Mouse (Mus musculus) cerebellum, postnatal 14 days (tissue): ENCODE data around the gene D630039A03Rik.

ENCODE experiments used
- DNase-seq, 2 experiments: peaks; one replicate each; pipeline ENCODE4 v3.0.0; 2021; ENCODE audit warnings: mixed read lengths in 2 of 2

D630039A03Rik gene

GRCm38 (mm10) chr4:57916201-57916661 lies at the start of gene D630039A03Rik:
Gene D630039A03Rik, minus strand, starts transcription at chr4:57916297.
- DNase-seq = peak; percentile 77 to 82

DNA sequence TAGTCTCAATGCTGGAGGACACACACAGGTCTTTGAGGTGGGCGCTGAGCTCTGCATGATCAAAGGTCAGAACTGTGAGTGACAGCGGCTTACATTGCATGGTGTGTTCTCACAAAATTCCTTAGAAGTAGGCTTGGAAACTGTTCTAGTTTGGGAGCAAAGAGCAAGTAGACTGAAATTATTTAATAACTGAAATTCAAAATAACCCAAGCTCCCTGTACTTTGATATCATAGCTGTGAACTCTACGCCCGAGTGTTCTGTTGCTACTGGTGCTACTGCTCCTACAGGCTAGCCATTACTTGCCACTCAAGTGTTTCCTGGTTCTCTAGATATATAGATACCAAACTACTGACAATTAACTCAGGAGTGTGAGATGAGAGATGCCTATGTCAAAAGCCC lies 49.4 kb upstream of the D630039A03Rik start:
- DNase-seq = no peak

- no peak for DNase-seq
Observed at GRCm38 (mm10) chr4:57964143-57964542, 48.0 kb upstream of the D630039A03Rik start.

- DNase-seq = no peak
Observed at GRCm38 (mm10) chr4:57959056-57959455, 43.0 kb upstream of the D630039A03Rik start.

DNA sequence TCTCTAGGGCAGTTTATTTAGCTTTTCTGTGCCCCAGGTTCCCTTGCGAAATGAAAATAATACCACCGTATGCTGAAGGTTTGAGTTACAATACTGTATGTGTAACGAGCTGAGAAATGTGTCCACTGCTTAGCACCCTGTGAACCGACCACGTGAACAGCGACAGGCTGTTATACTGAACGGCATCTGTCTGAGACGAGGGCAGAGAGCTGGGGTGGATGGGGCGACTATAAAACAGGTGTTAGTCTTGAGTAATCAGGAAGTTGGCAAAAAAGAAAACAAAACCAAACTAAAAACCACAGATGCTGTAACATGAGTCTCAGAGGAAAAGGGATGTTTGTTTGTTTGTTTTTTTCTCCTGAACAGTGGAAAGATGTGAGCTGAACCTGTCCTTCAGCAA lies 42.0 kb upstream of the D630039A03Rik start:
- no peak for DNase-seq

DNA sequence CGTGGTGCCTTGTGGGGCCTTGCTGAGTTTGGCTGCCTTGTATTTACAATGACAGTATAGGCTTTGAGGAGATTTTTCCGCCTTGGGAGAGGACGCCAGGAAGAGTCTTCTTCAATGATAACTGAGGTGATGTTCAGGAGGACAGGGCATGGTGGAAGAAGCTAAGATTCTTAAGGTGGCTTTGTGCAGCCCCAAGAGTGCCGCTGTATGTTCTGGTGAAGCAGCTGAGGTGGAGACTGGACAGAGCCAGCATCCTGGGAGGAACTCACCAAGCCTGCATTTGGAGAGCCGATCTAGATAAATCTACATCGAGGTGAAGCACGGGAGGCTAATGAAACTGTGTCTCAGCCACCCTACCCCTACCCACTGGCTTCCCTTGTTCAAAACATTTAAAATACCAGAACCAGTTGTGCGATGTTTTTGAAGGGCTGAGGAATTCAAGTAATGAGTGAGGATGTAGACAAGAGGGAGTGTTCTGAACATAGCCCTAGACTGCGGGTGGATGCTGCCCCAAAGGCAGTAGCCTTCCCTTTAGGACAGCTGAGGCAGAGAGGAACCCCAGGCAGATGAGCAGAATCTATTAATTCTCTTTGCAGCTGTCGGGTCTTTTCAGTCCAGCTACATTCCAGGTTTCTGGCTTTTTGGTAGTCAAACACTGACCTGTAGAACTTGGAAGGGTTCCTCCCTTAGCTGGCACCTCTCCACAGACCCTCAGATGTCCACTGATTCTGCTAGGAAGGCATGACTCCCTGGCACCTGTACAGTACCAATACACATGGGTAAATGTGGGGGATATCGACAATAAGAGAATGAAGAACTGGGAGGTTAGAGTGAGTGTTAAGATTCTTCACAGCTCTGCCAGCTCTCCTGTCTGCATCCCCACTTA lies 41.3 kb upstream of the D630039A03Rik start:
- peak; percentile 45 to 54 for DNase-seq

DNA sequence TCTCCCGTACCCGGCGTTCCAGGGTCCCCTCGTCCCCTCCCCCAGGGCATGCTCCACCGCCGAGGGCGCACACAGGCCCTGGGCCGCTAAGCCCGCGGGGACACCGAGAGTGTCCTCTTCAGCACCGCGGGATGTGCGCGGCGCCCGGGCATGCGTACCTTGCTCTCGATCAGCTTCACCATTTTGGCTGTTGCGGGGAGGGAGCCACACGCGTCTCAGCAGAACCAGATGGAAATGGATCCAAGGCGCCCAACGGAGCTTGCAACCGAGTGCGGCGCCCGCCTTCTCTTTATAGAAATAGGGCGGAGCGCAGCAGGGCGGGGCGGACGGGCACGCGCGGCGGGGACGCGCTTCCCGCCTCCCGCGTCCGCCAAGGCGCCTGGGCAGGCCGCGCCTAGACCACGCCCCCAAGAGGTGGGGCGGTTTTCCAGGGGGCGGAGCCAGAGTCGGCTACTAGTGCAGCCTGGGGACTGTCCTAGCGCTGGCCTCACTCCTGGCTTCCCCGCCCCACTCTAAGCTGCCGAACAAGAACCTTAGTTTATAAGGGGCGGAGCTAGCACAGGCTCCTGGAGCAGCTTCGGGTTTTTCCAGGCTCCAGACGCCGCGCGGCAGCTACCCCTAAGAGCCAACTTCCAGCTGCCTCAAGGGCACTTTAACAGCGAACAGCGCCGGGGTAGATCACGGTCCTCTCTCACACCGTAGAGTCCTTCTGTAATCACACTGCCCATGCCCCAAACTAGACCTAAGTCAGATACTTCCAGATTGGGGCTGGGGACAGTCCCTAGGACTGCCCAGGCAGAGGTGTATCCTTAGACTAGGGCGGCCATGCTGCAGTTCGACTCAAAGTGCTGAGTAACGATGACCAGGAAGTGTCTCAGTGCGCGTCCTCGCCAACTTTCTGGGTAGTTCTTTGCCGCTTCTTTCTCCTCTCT lies 40.2 kb upstream of the D630039A03Rik start, which contains the start of gene Txn1:
TSS of gene Txn1 (minus strand) at position 383 of the 932 bp plus-strand sequence.
- peak; percentile 97 to 98 for DNase-seq

DNA sequence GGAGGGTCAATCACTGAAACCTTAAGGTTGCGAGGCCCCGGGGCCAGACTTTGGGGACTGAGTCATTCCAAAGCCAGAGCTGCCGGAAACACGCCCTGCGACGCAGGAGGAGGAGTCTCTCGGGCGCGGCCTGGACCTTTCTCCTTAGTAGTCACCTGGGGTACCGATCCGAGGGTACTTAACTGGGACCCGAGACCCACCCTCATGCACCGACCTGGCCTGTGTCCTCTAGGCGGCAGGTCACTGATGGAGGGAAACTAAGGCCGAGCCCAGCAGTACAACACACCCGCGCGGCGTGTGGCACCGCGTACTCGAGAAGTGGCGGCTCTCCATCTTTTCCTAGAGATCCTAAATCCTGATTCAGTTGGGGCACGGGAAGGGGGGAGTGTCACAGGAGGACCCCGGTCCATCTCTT lies 39.5 kb upstream of the D630039A03Rik start:
- DNase-seq = peak; percentile 72 to 73

GRCm38 (mm10) chr4:57954991-57955390 lies 38.9 kb upstream of the D630039A03Rik start:
- DNase-seq = peak in 1 of 2 experiments; percentile 22

DNA sequence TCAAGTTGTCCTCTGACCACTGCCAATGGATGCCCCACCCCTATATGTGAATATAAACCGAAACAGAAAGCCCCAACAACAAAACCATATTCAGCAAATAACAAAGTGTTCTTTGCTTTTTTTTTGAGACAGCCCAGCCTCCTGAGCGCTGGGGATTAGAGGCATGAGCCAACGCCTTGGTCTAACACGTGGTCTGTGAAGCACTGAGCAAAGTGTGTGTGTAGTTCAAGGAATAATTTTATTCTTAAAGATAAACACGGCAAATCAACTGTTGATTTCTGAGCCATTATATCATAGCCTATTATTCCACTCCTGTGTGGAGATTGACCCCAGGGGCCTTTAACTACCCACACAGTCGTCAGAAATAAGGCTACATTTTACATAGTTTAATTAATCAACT lies 38.5 kb upstream of the D630039A03Rik start:
- DNase-seq = no peak

- DNase-seq = peak in 1 of 2 experiments; percentile 7
Observed at GRCm38 (mm10) chr4:57953796-57954195, 37.7 kb upstream of the D630039A03Rik start.

- DNase-seq = no peak
Observed at GRCm38 (mm10) chr4:57952891-57953290, 36.8 kb upstream of the D630039A03Rik start.

DNA sequence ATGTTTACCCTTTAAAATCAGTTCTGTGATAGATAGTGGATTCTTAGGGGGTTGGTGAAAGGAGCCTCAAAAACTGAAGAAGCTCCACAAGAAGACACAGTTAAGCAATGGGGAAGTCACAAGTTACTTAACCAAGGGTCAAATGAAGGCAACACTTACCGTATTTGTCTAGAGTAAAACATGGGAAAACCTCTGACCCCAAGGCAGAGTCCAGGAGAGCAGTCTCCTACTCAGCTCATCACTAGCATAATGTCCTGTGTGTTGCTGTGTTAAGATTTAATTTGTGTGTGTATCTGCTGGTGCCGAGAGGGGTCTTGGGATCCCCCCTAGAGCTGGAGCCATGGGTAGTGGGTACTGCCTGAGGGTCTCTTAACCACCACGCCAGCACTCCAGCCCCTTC lies 36.3 kb upstream of the D630039A03Rik start:
- no peak for DNase-seq

GRCm38 (mm10) chr4:57949866-57950265 lies 33.8 kb upstream of the D630039A03Rik start:
- no peak for DNase-seq

DNA sequence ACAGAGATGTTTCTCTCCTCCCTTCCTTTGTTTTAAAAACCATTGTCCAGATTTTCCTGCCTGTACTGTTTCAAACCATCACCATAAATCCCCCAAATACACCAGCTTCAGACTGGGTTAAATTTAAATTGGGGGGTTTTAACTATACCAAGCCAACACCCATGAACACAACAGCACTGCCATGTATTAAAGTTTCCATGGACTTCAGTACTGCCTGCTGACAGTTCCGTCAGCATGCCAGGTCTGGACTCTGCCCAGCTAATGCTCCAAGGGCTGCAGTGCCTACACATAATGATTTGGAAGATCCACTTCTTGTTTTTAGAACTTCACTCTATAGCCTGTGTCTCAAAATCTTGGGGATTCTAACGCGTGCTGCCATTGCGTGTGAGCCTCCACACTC lies 31.4 kb upstream of the D630039A03Rik start:
- no peak for DNase-seq

GRCm38 (mm10) chr4:57947036-57947435 lies 30.9 kb upstream of the D630039A03Rik start:
- DNase-seq = no peak

DNA sequence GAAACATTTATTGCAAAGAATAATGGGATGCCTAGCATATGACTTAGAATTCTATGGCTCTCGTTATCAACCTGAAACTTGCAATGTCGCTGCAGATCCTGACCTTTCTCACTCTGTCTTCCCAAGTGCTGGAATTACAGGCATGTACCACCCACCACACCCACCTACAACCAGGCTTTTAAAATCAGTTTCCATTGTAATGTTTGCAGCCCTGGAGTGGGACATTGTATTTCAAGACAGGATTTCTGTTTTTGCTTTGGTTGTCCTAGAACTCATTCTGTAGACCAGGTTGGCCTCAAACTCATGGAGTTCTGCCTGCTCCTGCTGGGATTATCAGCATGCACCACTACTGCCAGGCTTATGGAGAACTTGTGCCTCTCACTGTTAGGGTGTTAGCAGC lies 26.8 kb upstream of the D630039A03Rik start:
- no peak for DNase-seq

DNA sequence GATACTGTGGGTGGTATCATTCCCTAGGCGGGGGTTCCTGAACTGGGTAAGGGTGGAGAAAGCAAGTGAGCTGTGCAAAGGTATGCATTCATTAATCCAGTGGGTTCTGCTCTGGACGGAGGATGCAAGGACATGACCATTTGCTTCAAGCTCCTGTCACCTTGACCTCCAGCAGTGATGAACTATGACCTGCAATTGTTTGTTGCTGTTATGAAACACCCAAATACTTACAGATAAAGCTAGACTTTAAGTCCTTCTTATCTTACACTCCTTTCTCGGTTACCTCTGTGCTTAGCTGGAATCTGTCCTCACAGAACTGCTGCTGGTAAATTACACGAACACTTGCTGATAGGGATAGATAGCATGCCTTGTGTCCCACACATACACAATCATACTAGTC lies 24.5 kb upstream of the D630039A03Rik start:
- DNase-seq = no peak

DNA sequence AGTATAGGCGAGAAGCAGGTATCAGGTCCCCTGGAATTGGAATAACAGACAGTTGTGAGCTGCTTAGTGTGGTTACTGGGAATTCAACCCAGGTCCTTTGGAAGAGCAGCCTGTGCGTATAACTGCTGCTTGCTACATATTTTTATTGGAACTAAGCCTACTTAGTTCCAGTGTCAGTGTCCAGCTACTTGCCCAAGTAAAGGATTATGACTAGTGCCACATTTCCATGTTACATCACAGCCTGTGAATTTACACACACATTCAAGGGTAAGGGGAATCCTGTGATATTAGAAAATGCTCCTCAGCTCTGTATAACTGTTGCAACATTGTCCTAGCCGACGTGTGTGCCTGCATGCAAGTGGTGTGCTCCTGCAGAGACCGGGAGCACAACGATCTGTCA lies 21.2 kb upstream of the D630039A03Rik start:
- DNase-seq = no peak

DNA sequence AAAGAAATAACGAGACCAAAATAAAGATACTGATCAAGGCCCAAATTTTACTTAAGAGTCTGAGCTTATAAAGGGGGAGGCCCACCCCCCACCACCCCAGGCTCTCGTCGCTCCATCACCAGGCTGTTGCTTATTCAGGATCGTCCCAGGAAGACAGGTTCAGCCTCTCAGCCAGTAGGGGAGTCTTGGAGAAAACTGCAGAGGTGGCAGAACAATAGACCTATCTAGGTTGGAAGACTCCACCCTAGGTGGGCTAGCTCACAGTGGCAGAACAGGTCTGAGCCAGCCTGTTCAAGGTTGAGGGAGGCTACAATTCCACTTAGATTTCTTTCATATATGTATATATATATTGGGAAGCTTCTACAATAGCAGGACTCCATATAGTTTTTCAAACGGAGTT lies 18.1 kb upstream of the D630039A03Rik start:
- no peak for DNase-seq

- no peak for DNase-seq
Observed at GRCm38 (mm10) chr4:57930559-57931170, 14.6 kb upstream of the D630039A03Rik start.

DNA sequence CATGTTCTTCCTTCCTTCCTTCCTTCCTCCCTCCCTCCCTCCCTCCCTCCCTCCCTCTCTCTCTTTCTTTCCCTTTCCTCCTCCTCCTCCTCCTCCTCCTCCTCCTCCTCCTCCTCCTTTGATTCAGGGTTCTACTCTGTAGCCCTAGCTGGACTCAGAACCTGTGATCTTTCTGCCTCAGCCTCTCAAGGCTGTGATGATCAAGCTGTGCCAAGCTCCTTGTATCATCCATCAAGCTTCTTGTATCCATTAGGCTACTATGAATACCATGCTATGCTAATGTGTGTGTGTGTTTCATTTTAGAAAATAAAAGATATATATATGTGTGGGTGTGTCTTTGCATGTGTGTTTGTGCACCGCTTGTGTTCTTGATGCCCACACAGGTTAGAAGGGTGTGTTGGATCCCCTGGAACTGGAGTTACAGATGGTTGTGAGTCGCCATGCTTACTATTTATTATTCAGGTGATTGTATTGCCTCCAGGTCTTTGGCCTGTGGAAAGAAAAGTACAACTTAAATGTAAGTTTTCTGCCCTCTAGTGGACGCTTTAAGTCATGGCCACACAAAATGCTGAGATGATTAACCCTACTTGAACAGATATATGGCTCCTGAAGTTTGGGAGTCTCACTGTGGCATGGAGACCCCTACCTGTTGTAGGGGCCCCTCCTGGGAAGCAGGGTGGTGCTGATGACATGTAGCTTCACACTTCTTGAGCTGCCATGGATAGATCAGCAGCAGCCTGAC lies 11.5 kb upstream of the D630039A03Rik start:
- peak; percentile 45 to 56 for DNase-seq
